10 mouse cellular contexts compared by ENCODE assay signal in the genomic region with DNA sequence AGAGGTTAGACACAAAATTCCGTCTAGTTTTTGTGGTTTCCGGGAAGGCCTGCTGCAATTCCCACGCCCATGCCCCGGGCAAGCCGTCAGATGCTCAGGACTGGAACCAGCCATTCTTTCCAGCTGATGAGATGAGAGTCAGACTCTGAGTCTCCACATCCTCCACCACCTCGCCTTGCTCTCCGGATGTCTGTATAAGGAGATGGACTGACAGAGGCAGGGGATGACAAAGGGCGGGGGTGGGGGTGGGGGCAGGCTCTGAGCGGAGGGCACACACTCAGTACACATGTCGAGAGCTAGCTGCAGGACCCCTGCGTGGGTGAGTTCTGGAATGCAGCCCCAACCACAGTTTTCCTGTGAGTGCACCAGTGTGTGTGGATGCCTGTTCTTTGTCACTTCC. TPM values are rescaled to one million over a fixed set of nuclear protein-coding genes. Genes with fewer than 3 reads are reported as not detected.
A peak's percentile ranks its signal among the peaks of the same experiment; 100 is the strongest.
DNase-seq lines count a peak whose midpoint lies in the region; ATAC-seq and TF ChIP-seq lines count a peak whose summit lies in the region.
"Had no signal": no experiment of that assay in that cellular context is flagged by ENCODE, and none has a peak within 500 bp of the region (broad histone marks: within the 10 kb centered on the region; RNA-seq: fewer than 3 reads in every experiment).

No protein-coding gene starts in this region.

- 54% methylated on average over 11 of the region's 11 CpGs for WGBS in hindbrain, embryonic 15.5 days
- WGBS in hindbrain, embryonic 14.5 days: 48% methylated on average over 11 of the region's 11 CpGs
- WGBS in heart, embryonic 15.5 days: 19% methylated on average over 11 of the region's 11 CpGs
- 33% methylated on average over 11 of the region's 11 CpGs for WGBS in liver, postnatal 0 days (ENCODE audit: insufficient replicate concordance)

- no peak overlapping the region for H3K4me3 ChIP-seq in hindbrain, embryonic 15.5 days
- H3K4me3 ChIP-seq in hindbrain, embryonic 14.5 days (replicated peaks; ENCODE audit: low read length): no peak overlapping the region
- H3K4me3 ChIP-seq in heart, embryonic 15.5 days: no peak overlapping the region
- no peak overlapping the region for H3K4me3 ChIP-seq in liver, postnatal 0 days (ENCODE audit: low read depth, low read length)
- H3K4me3 ChIP-seq: midbrain, embryonic 13.5 days had no signal

- no peaks in the 10 kb centered on the region for H3K36me3 ChIP-seq in hindbrain, embryonic 15.5 days
- no peaks in the 10 kb centered on the region for H3K36me3 ChIP-seq in hindbrain, embryonic 14.5 days (replicated peaks; ENCODE audit: control insufficient read depth, insufficient read depth)
- no peaks in the 10 kb centered on the region for H3K36me3 ChIP-seq in heart, embryonic 15.5 days
- no peaks in the 10 kb centered on the region for H3K36me3 ChIP-seq in liver, postnatal 0 days (replicated peaks; ENCODE audit: insufficient read depth, low read length)
- H3K36me3 ChIP-seq: midbrain, embryonic 13.5 days had no signal

- no peak for TF ChIP-seq EP300 in liver, postnatal 0 days (IDR thresholded peaks at IDR 0.05; ENCODE audit: low read depth)

- no peaks in the 10 kb centered on the region for H3K9me3 ChIP-seq in hindbrain, embryonic 15.5 days
- no peaks in the 10 kb centered on the region for H3K9me3 ChIP-seq in hindbrain, embryonic 14.5 days (ENCODE audit: control insufficient read depth, low read length)
- no peaks in the 10 kb centered on the region for H3K9me3 ChIP-seq in heart, embryonic 15.5 days (replicated peaks)
- no peaks in the 10 kb centered on the region for H3K9me3 ChIP-seq in liver, postnatal 0 days (ENCODE audit: low read length)
- H3K9me3 ChIP-seq: midbrain, embryonic 13.5 days had no signal

- no peaks in the 10 kb centered on the region for H3K4me1 ChIP-seq in hindbrain, embryonic 15.5 days (replicated peaks)
- H3K4me1 ChIP-seq in hindbrain, embryonic 14.5 days (replicated peaks; ENCODE audit: control insufficient read depth, insufficient read depth, low read length): no peaks in the 10 kb centered on the region
- H3K4me1 ChIP-seq in heart, embryonic 15.5 days (replicated peaks): peaks cover 36% of the 10 kb centered on the region
- H3K4me1 ChIP-seq in liver, postnatal 0 days (ENCODE audit: insufficient read depth): peaks cover 2% of the 10 kb centered on the region
- H3K4me1 ChIP-seq: midbrain, embryonic 13.5 days had no signal

- no peak for DNase-seq in hindbrain, embryonic 14.5 days (ENCODE audit: low spot score)
- DNase-seq in urinary bladder, postnatal 14 days (ENCODE audit: low spot score): peak; percentile 28
- DNase-seq in urinary bladder, postnatal 36 days (ENCODE audit: low spot score in 2 of 2): no peak
- DNase-seq in right cerebral cortex, postnatal 36 days (ENCODE audit: low spot score in 2 of 2): no peak
- DNase-seq in liver, postnatal 0 days: no peak
- no peak for DNase-seq in cerebellum, postnatal 10 days
- DNase-seq: forebrain, postnatal 0 days had no signal

- peak; percentile 45; the same call in 1 of the 2 replicates for ATAC-seq in hindbrain, embryonic 15.5 days (ENCODE audit: low FRiP score, low read depth)
- ATAC-seq in hindbrain, embryonic 14.5 days (ENCODE audit: low FRiP score): no peak
- ATAC-seq in heart, embryonic 15.5 days (replicated peaks; ENCODE audit: insufficient number of reproducible peaks, insufficient read depth, low FRiP score, low read depth): peak; percentile 47; the same call in 1 of the 2 replicates
- no peak for ATAC-seq in liver, postnatal 0 days
- ATAC-seq: forebrain, postnatal 0 days; midbrain, embryonic 13.5 days had no signal

- no peaks in the 10 kb centered on the region for H3K27me3 ChIP-seq in hindbrain, embryonic 15.5 days
- H3K27me3 ChIP-seq in hindbrain, embryonic 14.5 days (ENCODE audit: control insufficient read depth, insufficient read depth, low read length): no peaks in the 10 kb centered on the region
- H3K27me3 ChIP-seq in heart, embryonic 15.5 days: no peaks in the 10 kb centered on the region
- H3K27me3 ChIP-seq in liver, postnatal 0 days (ENCODE audit: insufficient read depth, low read length): no peaks in the 10 kb centered on the region

- H3K4me2 ChIP-seq in hindbrain, embryonic 15.5 days: no peak overlapping the region
- no peak overlapping the region for H3K4me2 ChIP-seq in hindbrain, embryonic 14.5 days (replicated peaks)
- peak overlapping the region; percentile 37 for H3K4me2 ChIP-seq in heart, embryonic 15.5 days
- H3K4me2 ChIP-seq in liver, postnatal 0 days (ENCODE audit: low read depth, low read length): no peak overlapping the region
- H3K4me2 ChIP-seq: midbrain, embryonic 13.5 days had no signal

- no peak for TF ChIP-seq CTCF in liver, postnatal 0 days (IDR thresholded peaks at IDR 0.05; ENCODE audit: low read depth)

- no peak overlapping the region for H3K9ac ChIP-seq in hindbrain, embryonic 15.5 days
- H3K9ac ChIP-seq in hindbrain, embryonic 14.5 days: no peak overlapping the region
- no peak overlapping the region for H3K9ac ChIP-seq in heart, embryonic 15.5 days
- no peak overlapping the region for H3K9ac ChIP-seq in liver, postnatal 0 days (replicated peaks)
- H3K9ac ChIP-seq: forebrain, postnatal 0 days; midbrain, embryonic 13.5 days had no signal

- no peak overlapping the region for H3K27ac ChIP-seq in hindbrain, embryonic 15.5 days (replicated peaks)
- no peak overlapping the region for H3K27ac ChIP-seq in hindbrain, embryonic 14.5 days
- H3K27ac ChIP-seq in heart, embryonic 15.5 days: peak overlapping the region; percentile 42
- H3K27ac ChIP-seq in liver, postnatal 0 days (ENCODE audit: low read depth): no peak overlapping the region
- H3K27ac ChIP-seq: midbrain, embryonic 13.5 days had no signal

RNA-seq across cellular contexts. Expression of a gene that starts 57.3 kb away (rescaled TPM):
- polyA plus RNA-seq in hindbrain, embryonic 15.5 days (2015; fragmentation: Nextera tagmentation; extraction: Ambion mirVana): 0.34 and 0.54 TPM in 2 replicates
- 0.41 and 0.81 TPM in 2 replicates for polyA plus RNA-seq in hindbrain, embryonic 14.5 days (2014; fragmentation: Nextera tagmentation; extraction: Ambion mirVana)
- 8.3 and 8.6 TPM in 2 replicates for polyA plus RNA-seq in heart, embryonic 15.5 days (2015; fragmentation: Nextera tagmentation; extraction: Ambion mirVana)
- 0.47 and 0.70 TPM in 2 replicates for polyA plus RNA-seq in liver, postnatal 0 days (2015; fragmentation: Nextera tagmentation; extraction: Ambion mirVana)

Comparison
In these comparisons a context has a peak if more than half of its experiments do, and no peak if none do; other contexts are left out.
1. ATAC-seq: peak in hindbrain, embryonic 15.5 days (single experiment) and heart, embryonic 15.5 days (single experiment); none in hindbrain, embryonic 14.5 days (single experiment) and liver, postnatal 0 days (single experiment).